Mouse (Mus musculus) yolk sac, embryonic 10.5 days (tissue): Measurements from ENCODE around the gene Gm8050.
"Not testable (repeated sequence)": the region's sequence is repeated elsewhere in the genome, so short reads cannot be mapped to it uniquely, and the experiment has no call there.

ENCODE experiments used
- DNase-seq: peaks from one replicate; pipeline ENCODE4 v3.0.0-alpha.2; 2017; ENCODE audit warnings: low spot score

Gm8050 gene

DNA sequence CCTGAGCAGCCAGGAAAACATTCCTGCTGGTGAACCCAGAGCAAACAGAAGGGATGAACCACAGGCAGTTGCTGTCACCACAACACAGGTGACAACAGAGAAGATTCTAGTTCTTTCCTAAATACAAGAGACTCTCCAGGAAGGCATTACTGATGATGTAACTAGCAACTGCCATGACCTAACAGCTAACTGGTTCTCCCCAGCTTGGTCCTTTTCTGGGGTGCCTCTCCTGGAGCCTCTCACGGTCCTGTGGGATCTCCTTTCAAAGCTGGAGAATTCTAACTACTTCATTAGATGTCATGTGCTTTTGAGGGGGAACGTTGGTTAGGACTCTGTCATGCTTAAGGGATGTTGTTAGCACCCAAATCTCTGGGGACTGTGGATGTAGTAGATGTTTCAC lies at the start of gene Gm8050:
TSS of gene Gm8050 (minus strand) at position 101 of the 400 bp plus-strand sequence.
- not testable (repeated sequence) for DNase-seq

DNA sequence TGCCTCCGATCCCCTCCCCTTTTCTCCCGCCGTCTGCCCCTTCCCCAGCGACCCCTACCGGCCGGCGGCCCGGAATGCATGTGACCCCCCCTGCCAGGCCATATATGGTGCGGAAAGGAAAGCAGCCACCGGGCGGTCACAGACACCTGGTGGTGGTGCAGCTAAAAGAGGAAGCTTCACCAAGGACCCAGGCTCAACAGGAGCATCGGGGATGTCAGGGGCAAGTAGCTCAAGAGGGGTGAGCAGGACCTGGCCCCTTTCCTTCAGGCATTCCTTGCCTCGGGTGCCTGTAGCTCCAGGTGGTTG lies 37.1 kb upstream of the Gm8050 start:
- not testable (repeated sequence) for DNase-seq

DNA sequence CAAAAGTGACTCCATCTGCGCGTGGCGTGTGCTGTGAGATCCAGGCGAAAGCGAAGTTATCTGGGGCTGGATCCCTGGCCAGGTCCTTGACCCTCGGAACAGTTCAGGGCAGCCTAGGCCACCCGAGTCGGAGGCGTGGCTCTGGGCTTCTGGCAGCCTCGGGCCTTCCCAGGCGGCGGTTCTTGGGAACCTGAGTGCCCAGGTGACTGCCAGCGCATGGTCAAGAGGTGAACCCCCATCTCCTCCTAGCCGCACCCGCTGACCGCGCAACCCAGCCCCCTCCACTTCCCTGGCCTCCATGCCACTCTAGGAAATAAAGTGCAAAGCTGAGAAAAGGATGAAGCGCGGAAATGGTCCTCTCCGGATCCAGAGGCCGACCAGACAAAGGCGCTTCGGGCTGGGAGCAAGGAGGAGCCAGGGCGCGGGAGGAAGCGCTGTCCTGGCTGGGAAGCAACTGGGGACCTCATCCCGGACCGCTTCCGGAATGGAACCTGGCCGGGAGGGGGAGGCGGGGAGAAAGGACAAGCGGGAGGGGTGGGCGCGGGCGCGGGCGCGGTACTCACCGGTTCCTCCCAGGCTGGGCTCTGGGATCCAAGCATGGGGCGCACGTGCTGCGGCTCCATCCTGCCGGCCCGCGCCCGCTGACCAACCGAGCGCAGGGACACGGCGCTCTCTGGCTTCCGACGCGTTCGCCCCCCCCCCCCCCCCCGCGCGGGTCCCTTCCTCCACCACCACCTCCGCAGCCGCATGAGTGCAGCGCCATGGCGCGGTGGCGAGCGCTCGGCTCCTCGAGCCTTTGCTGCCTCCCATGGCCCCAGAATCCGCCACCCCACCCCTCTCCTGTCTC lies 36.6 kb upstream of the Gm8050 start:
- peak; percentile 1 for DNase-seq

DNA sequence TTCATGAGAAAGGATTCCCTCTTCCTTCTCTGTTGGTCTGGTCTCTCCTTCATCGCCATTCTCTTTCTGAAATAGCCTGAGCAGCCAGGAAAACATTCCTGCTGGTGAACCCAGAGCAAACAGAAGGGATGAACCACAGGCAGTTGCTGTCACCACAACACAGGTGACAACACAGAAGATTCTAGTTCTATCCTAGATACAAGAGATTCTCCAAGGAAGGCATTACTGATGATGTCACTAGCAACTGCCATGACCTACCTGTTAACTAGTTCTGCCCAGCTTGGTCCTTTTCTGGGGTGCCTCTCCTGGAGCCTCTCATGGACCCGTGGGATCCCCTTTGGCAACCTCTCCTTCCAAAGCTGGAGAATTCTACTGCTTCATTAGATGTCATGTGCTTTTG lies 22.2 kb upstream of the Gm8050 start, which contains the start of gene Gm3636:
TSS of gene Gm3636 (minus strand) at position 101 of the 400 bp plus-strand sequence.
- not testable (repeated sequence) for DNase-seq

DNA sequence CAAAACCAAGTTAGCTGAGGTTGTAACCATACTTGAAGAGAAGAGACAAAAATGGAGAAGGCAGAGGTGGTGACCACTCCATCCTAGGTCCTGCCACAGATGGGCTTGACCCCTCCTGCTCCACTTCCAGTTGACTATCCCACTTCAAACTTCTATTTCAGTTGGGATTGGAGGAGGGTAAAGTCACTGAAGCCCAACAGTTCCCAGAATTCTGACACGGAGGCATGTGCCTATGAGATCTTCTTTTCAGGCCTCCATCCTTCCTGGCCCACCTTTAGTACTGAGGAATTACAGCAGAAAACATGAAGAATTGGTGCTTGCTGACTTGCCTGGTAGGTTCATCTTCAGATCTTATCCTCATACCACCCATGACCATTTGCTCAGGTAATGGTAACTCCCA lies 36.0 kb downstream of the Gm8050 start, which contains the start of gene Gm10251:
TSS of gene Gm10251 (minus strand) at position 101 of the 400 bp plus-strand sequence.
- not testable (repeated sequence) for DNase-seq
